Mouse (Mus musculus) lung, postnatal 0 days (tissue): ENCODE results near the gene Arhgap4. TPM values are rescaled to one million over a fixed set of nuclear protein-coding genes. Genes with fewer than 3 reads are reported as not detected.
A peak's percentile ranks its signal among the peaks of the same experiment; 100 is the strongest.

Experiments used
- ATAC-seq: fragments of 200-750 bp; cut with Nextera tagmentation; 2 replicates; pipeline ENCODE4 v1.8.0; 2017; ENCODE audit warnings: moderate library complexity
- DNase-seq: peaks from one replicate; pipeline ENCODE4 v3.0.0-alpha.2; 2016; ENCODE audit warnings: low spot score
- H3K27ac ChIP-seq: fragments of 300-500 bp; sonication (generic); 2 replicates; pipeline ENCODE4 v1.5.1; 2014; ENCODE audit warnings: antibody characterized with exemption, mild to moderate bottlenecking, low read length, mixed read lengths
- H3K27me3 ChIP-seq: fragments of 300-500 bp; sonication (generic); replicated peaks from 2 replicates; pipeline ENCODE4 v1.6.1; 2014; ENCODE audit warnings: low read length, mixed read lengths; ENCODE audit not compliant: insufficient read depth
- H3K36me3 ChIP-seq: fragments of 300-500 bp; sonication (generic); 2 replicates; pipeline ENCODE4 v1.6.1; 2014; ENCODE audit warnings: low read length, mixed read lengths; ENCODE audit not compliant: insufficient read depth
- H3K4me1 ChIP-seq: fragments of 300-500 bp; sonication (generic); 2 replicates; pipeline ENCODE4 v1.6.1; 2014; ENCODE audit warnings: antibody characterized with exemption, low read depth, low read length, mixed read lengths; ENCODE audit not compliant: insufficient read depth
- H3K4me2 ChIP-seq: fragments of 300-500 bp; sonication (generic); replicated peaks from 2 replicates; pipeline ENCODE4 v1.6.1; 2014; ENCODE audit warnings: low read depth, mild to moderate bottlenecking, low read length, moderate library complexity, mixed read lengths
- H3K4me3 ChIP-seq: fragments of 300-500 bp; sonication (generic); 2 replicates; pipeline ENCODE4 v1.5.1; 2014; ENCODE audit warnings: low read depth, low read length
- H3K9ac ChIP-seq: fragments of 300-500 bp; sonication (generic); replicated peaks from 2 replicates; pipeline ENCODE4 v1.6.1; 2014; ENCODE audit warnings: low read depth, mild to moderate bottlenecking
- H3K9me3 ChIP-seq: fragments of 300-500 bp; sonication (generic); 2 replicates; pipeline ENCODE4 v1.6.1; 2016; ENCODE audit warnings: low read length, mixed read lengths
- CTCF ChIP-seq: IDR thresholded peaks from 2 replicates; pipeline ENCODE4 v1.5.1; 2016; ENCODE audit warnings: antibody characterized with exemption, mild to moderate bottlenecking
- EP300 ChIP-seq: IDR thresholded peaks from 2 replicates; pipeline ENCODE4 v1.6.1; 2016; ENCODE audit warnings: antibody characterized with exemption, mild to moderate bottlenecking, control low read depth
- WGBS: fragments of 180-500 bp; shearing (Covaris S2); extraction: QIAGEN DNeasy Blood & Tissue Kit; methylation state at CpG from one replicate; pipeline ENCODE4 v1.1.7; 2014; 5-methylcytosine and 5-hydroxymethylcytosine counted together
- polyA plus RNA-seq: library from polyadenylated mRNA; unstranded; fragments of >200 nt; fragmentation: Nextera tagmentation; extraction: Ambion mirVana; gene quantifications from 2 replicates; pipeline ENCODE4 v1.2.1, GENCODE M21; 2015

The Arhgap4 gene
- polyA plus RNA-seq, 1 experiment from 2014 or later, result 1.9 TPM

DNA sequence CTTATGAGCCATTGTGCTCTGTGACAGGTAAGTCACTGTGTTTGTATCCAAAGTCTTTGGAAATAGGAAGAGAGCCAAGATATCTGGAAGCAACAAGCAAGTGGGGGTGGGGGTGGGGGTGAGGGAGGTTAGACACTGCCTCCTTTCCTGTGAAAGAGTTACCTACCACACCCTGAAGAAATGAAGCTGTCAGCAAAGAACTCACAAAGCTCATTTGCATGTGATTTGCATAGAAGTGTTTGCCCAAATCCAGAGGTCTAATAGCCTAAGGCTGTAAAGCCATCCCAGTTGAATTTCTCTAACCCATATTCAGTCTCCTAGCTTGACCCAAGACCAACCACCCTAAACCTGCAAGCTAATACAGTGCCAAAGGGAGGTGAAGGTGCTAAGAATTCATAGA lies 11.2 kb downstream of the Arhgap4 start:
- Histone ChIP-seq H3K27ac (no peak overlapping the region), H3K4me3 (no peak overlapping the region), H3K27me3 (no peaks in the 10 kb centered on the region), H3K9me3 (no peaks in the 10 kb centered on the region), H3K36me3 (no peaks in the 10 kb centered on the region), H3K4me2 (no peak overlapping the region), H3K4me1 (no peaks in the 10 kb centered on the region; the same call in 1 of the 2 replicates), H3K9ac (no peak overlapping the region)
- TF ChIP-seq EP300 (no peak), CTCF (no peak)
- no peak for ATAC-seq
- no peak for DNase-seq

DNA sequence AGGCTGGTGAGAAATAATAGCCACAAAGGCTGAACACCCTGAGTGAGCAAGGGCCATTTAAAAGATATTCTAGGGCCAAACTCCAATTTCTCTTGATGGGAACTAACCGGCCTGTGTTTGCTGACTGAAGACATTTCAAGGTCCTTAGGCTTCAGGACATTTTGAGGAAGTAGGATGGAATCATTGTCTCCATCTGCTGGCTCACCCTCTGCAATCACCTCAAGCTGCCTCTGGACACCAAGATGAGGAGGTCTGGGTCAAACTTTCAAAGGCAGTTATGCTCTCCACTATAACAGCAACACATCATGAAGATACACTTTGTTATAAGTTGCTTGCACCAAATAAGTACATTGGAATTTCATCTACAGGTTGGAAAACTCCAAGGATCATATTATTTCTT lies 11.6 kb downstream of the Arhgap4 start:
- no peak for TF ChIP-seq CTCF
- TF ChIP-seq EP300, result no peak
- Histone ChIP-seq H3K4me1 (no peaks in the 10 kb centered on the region; the same call in 1 of the 2 replicates), H3K4me3 (no peak overlapping the region), H3K4me2 (no peak overlapping the region), H3K9me3 (no peaks in the 10 kb centered on the region), H3K36me3 (no peaks in the 10 kb centered on the region), H3K27ac (no peak overlapping the region), H3K9ac (no peak overlapping the region), H3K27me3 (no peaks in the 10 kb centered on the region)
- 67% methylated on average over 1 of the region's 1 CpGs for WGBS
- ATAC-seq, result no peak
- DNase-seq, result no peak

DNA sequence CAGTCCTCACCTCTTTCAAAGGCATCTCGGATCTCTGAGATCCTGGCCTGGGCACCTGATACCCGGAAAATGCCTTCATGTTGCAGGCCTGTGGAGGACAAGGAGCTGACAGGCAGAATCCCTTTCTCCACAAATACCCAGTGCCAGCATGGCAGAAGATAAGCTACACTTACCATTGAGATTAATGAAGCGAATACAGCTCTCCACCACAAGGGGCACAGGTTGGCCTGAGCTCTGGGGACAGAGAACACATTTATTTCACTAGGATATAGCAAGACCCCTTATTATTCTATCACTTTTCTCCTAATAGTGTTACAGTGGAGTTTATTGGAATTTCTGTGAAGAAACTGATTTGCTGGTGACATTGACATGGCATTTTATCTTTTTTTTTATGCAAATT lies 23.7 kb downstream of the Arhgap4 start:
- H3K4me2 ChIP-seq, result no peak overlapping the region
- no peaks in the 10 kb centered on the region for H3K4me1 ChIP-seq
- ATAC-seq (no peak), DNase-seq (no peak)
- no peak overlapping the region for H3K4me3 ChIP-seq
- H3K9ac ChIP-seq, result no peak overlapping the region
- H3K9me3 ChIP-seq, result no peaks in the 10 kb centered on the region
- no peaks in the 10 kb centered on the region for H3K27me3 ChIP-seq
- TF ChIP-seq EP300 (no peak), CTCF (peak; percentile 49)
- no peak overlapping the region for H3K27ac ChIP-seq
- no peaks in the 10 kb centered on the region for H3K36me3 ChIP-seq
- 59% methylated on average over 3 of the region's 3 CpGs for WGBS

DNA sequence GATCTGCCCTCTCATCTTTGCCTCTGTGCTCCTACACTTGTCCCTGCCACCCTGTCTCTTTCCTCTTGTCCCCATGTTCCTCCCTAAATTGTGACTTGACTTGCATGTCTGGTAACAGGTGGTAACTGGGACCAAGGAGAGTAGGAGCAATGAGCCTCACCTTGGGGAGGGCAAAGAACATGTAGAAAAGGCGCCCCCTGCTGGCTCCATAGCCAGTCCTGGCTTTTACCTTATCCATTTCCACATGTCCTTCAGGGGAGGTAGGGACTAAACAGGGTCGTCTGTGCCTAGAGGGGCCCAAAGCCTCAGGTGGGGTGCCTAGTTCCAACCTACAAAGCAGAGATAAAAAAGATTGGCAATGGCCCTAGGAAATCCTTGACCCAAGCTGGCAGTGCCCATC lies 26.0 kb downstream of the Arhgap4 start, which contains the start of gene L1cam:
TSS of gene L1cam (minus strand) at position 387 of the 400 bp plus-strand sequence.
- no peak within 1 kb of the TSS for H3K4me3 ChIP-seq
- no peaks in the 10 kb centered on the region for H3K36me3 ChIP-seq
- 25% methylated on average over 2 of the region's 2 CpGs for WGBS
- no peak within 1 kb of the TSS for H3K27ac ChIP-seq
- H3K4me2 ChIP-seq, result no peak within 1 kb of the TSS
- no peak within 1 kb of the TSS for H3K9ac ChIP-seq
- H3K9me3 ChIP-seq, result no peaks in the 10 kb centered on the region
- ATAC-seq (no peak), DNase-seq (peak; percentile 28)
- no peak for TF ChIP-seq EP300
- peak; percentile 61 for TF ChIP-seq CTCF
- H3K27me3 ChIP-seq, result no peaks in the 10 kb centered on the region
- H3K4me1 ChIP-seq, result no peaks in the 10 kb centered on the region

DNA sequence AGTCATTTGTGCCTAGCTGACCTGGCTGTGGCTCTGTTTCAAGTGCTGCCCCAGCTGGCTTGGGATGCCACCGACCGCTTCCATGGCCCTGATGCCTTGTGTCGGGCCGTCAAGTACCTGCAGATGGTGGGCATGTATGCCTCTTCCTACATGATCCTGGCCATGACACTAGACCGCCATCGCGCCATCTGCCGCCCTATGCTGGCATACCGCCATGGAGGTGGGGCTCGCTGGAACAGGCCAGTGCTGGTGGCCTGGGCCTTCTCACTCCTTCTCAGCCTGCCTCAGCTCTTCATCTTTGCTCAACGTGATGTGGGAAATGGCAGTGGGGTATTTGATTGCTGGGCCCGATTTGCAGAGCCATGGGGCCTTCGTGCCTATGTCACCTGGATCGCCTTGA lies 28.8 kb downstream of the Arhgap4 start:
- ATAC-seq, result no peak
- no peak overlapping the region for H3K4me2 ChIP-seq
- no peak overlapping the region for H3K4me3 ChIP-seq
- H3K36me3 ChIP-seq, result no peaks in the 10 kb centered on the region
- no peak overlapping the region for H3K27ac ChIP-seq
- H3K9me3 ChIP-seq, result no peaks in the 10 kb centered on the region
- no peak for DNase-seq
- no peaks in the 10 kb centered on the region for H3K4me1 ChIP-seq
- TF ChIP-seq EP300, result no peak
- no peak for TF ChIP-seq CTCF
- no peaks in the 10 kb centered on the region for H3K27me3 ChIP-seq
- no peak overlapping the region for H3K9ac ChIP-seq
- whole genome bisulfite sequencing, result 91% methylated on average over 14 of the region's 14 CpGs

DNA sequence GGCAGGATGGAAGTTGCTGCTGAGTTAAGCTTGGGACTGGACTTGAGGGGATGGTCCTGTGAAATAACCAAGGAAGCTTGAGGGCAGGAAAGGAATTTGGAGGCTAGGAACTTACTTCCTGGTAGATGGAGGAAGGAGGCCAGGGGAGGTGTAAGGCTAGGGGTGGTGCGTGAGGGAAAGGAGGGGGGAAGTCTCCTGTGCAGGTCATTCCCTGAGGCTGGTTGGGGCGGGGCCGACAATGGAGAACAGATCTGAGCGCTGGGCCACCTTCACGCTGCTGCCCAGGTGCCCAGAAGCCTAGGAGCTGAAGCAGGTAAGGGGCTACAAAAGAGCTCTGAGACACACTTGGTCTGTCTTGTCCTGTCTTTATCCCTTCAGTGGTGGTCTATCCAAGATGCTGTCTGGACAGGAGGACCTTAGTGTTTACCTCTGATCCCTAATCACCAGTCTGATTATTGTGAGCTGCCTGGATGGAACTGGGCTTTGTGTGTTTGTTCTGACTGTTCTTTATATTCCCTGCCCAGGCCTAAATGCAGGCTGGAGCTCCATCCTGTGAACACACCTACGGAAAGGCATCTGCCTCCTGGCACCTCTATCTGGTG lies 30.0 kb downstream of the Arhgap4 start, which contains the start of gene Avpr2:
TSS of gene Avpr2 (plus strand) at position 552 of the 602 bp plus-strand sequence.
- TF ChIP-seq EP300, result no peak
- no peak for TF ChIP-seq CTCF
- Histone ChIP-seq H3K9ac (no peak within 1 kb of the TSS), H3K4me2 (no peak within 1 kb of the TSS), H3K36me3 (no peaks in the 10 kb centered on the region), H3K4me1 (no peaks in the 10 kb centered on the region), H3K4me3 (no peak within 1 kb of the TSS), H3K9me3 (no peaks in the 10 kb centered on the region), H3K27me3 (no peaks in the 10 kb centered on the region), H3K27ac (no peak within 1 kb of the TSS)
- DNase-seq (peak; percentile 9), ATAC-seq (no peak)
- 69% methylated on average over 5 of the region's 6 CpGs for WGBS
